Mouse (Mus musculus): ENCODE measurements around the gene Xylt1. TPM values are rescaled to one million over a fixed set of nuclear protein-coding genes. Genes with fewer than 3 reads are reported as not detected.

Gene Xylt1
- polyA plus RNA-seq, 1 experiment from 2014 or later = 3.8 TPM

DNA sequence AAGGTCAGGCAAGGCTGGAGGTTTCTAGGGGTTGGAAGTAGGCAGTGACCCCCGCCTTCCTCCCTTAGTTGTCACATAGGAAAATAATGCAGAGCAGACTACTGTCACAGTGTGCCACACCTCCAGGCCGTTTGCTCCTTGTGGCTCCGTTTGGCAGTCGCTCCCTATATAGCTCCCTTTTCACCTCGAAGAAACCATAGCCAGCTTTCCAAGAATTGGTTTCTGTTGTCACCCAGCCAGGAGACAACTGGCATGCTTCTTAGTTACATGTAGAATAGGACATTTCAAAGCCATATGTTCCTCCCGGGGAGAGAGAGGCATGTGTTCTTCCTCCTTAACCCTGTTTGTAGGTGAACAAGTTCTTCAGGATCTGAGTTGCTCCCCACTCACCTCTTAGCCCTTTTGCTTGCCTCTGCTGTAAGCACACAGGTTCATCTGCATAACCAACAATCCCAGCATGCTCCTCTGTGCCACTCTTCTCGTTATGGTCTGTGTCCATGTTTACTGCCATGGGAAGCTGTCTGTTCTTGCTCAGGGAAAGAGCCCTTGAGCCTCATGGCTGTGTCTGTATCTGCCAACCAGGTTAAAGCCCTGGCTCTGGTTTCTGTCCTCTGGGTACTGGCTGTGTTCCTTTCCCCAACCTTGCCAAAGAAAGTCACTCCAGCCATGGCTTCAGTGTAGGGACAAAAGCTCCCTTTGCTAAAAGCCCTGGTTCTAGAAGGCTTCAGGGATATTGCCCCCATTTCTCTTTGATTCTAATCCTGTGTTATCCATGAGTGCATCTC lies 143.8 kb downstream of the Xylt1 start:
- H3K36me3 ChIP-seq (ENCODE audit: control insufficient read depth, insufficient read depth, low read length) = no peaks in the 10 kb centered on the region
- H3K9ac ChIP-seq (replicated peaks; ENCODE audit: low read depth, low read length) = no peak overlapping the region
- ATAC-seq (ENCODE audit: low read depth) = no peak
- H3K27ac ChIP-seq (ENCODE audit: low read depth, low read length) = no peak overlapping the region
- no peaks in the 10 kb centered on the region for H3K9me3 ChIP-seq (ENCODE audit: control insufficient read depth, low read length)
- H3K27me3 ChIP-seq (ENCODE audit: control insufficient read depth, insufficient read depth, low read length) = no peaks in the 10 kb centered on the region
- no peak overlapping the region for H3K4me2 ChIP-seq (ENCODE audit: low read depth, low read length)
- H3K4me3 ChIP-seq (ENCODE audit: low read depth, low read length) = no peak overlapping the region
- 70% methylated on average over 7 of the region's 7 CpGs for WGBS
- H3K4me1 ChIP-seq (ENCODE audit: control insufficient read depth, insufficient read depth, low read length) = no peaks in the 10 kb centered on the region

DNA sequence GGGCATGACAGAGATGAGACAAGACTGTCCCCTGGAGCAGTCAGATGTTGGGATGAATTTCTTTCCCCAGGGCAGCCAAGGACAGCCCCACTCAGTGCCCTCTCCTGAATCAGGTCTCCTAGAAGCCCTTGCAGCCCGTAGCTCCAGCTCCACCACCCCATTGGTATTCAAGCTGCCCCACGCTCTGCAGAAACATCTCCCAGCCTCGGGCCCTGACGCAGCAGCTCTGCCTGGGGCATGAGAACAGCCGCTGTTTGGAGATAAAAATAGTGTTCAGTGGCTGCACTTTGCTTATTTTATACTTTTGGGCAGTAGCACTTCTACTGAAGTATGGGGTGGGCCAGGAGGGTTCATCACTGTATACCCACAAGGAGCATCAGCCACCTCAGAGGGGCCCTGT lies 144.9 kb downstream of the Xylt1 start:
- Histone ChIP-seq H3K27ac (ENCODE audit: low read depth, low read length) (no peak overlapping the region), H3K4me3 (ENCODE audit: low read depth, low read length) (no peak overlapping the region), H3K36me3 (ENCODE audit: control insufficient read depth, insufficient read depth, low read length) (no peaks in the 10 kb centered on the region), H3K9me3 (ENCODE audit: control insufficient read depth, low read length) (no peaks in the 10 kb centered on the region), H3K4me1 (ENCODE audit: control insufficient read depth, insufficient read depth, low read length) (no peaks in the 10 kb centered on the region), H3K4me2 (ENCODE audit: low read depth, low read length) (no peak overlapping the region), H3K27me3 (ENCODE audit: control insufficient read depth, insufficient read depth, low read length) (no peaks in the 10 kb centered on the region), H3K9ac (replicated peaks; ENCODE audit: low read depth, low read length) (no peak overlapping the region)
- no peak for ATAC-seq (ENCODE audit: low read depth)
- 92% methylated on average over 5 of the region's 5 CpGs for whole genome bisulfite sequencing

DNA sequence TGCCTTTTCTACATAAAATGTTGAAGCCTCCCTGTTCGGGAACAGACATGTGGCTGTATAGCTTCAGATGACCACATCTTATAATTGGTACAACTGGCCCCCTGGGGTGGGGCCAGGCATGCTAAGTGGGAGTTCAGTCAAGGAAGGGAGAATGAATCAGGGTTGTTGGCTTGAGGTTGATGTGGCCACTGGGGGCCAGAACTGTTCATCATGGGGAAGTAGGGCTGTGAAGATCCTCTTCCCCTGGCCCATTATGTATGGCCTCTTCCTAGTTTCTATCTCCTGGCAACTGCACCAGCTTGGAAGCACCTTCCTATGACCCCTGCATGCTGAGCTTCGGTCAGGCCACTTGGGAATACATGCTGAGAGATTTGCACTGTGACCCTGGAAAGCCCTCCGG lies 145.8 kb downstream of the Xylt1 start:
- no peak overlapping the region for H3K9ac ChIP-seq (replicated peaks; ENCODE audit: low read depth, low read length)
- no peaks in the 10 kb centered on the region for H3K36me3 ChIP-seq (ENCODE audit: control insufficient read depth, insufficient read depth, low read length)
- no peak for ATAC-seq (ENCODE audit: low read depth)
- H3K9me3 ChIP-seq (ENCODE audit: control insufficient read depth, low read length) = no peaks in the 10 kb centered on the region
- H3K27me3 ChIP-seq (ENCODE audit: control insufficient read depth, insufficient read depth, low read length) = no peaks in the 10 kb centered on the region
- no peak overlapping the region for H3K27ac ChIP-seq (ENCODE audit: low read depth, low read length)
- WGBS = 84% methylated on average over 3 of the region's 3 CpGs
- no peak overlapping the region for H3K4me2 ChIP-seq (ENCODE audit: low read depth, low read length)
- no peak overlapping the region for H3K4me3 ChIP-seq (ENCODE audit: low read depth, low read length)
- no peaks in the 10 kb centered on the region for H3K4me1 ChIP-seq (ENCODE audit: control insufficient read depth, insufficient read depth, low read length)

DNA sequence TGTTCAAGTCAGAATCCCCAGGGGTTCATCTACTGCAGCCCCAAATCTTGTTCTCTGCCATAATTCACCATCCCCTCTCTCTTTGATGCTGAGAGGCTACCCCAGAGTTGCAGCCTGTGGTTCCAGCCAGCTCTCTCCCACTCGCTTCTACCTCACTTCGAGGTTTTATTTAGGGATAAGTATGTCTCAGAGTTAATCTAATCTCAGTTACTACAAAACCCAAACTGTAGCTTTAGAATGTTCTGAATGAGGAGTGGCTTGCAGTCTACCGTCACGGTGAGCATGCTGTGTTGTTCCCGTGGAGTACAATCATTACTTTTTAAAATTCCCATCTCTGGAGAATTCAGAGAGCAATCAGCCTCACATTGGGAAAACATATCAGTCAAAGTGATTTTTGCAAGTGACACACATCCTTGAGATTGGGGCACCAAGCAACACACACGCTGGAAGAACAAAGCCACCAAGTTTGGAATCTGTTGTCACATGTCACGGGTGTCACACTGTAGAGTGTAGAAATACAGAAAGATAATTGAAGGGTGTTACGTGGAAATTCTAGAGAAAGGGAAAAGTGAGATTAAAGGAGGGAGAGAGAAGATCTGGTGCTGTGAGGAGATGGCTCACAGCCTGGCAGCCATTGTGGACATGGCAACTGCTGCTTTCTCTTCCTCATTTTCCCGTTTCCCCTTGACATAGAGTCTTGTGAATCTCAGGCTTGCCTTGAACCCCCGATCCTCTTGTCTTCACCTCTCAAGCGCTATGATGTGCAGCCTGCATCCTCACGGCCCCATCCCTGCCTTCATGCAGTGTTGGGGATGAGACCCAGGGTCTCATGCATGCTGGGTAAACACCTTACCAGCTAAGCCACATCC lies 149.2 kb downstream of the Xylt1 start:
- H3K4me2 ChIP-seq (ENCODE audit: low read depth, low read length) = no peak overlapping the region
- WGBS = 81% methylated on average over 12 of the region's 12 CpGs

DNA sequence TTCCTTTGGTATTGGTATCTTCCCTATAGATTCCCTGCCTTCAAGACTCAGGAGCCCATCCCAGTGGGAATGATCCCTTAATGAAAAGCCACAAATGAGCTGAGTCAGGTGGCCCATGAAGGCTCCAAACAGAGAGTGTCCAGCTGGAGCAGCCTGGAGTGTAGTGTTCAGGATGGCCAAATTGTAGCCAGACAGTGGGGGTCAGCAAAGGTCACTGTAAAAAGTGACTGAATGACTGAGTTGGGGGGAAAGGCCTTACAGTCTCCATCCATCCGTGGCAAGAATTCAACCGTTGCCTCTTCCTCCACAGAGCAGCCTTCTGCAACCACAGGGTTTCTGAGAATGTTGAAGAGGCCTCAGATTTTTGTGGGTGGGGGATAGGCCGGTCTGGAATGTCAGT lies 151.9 kb downstream of the Xylt1 start:
- H3K36me3 ChIP-seq (ENCODE audit: control insufficient read depth, insufficient read depth, low read length) = no peaks in the 10 kb centered on the region
- 57% methylated on average over 3 of the region's 3 CpGs for whole genome bisulfite sequencing
- H3K27me3 ChIP-seq (ENCODE audit: control insufficient read depth, insufficient read depth, low read length) = no peaks in the 10 kb centered on the region
- no peak overlapping the region for H3K4me3 ChIP-seq (ENCODE audit: low read depth, low read length)
- ATAC-seq (ENCODE audit: low read depth) = no peak
- H3K4me1 ChIP-seq (ENCODE audit: control insufficient read depth, insufficient read depth, low read length) = no peaks in the 10 kb centered on the region
- no peak overlapping the region for H3K4me2 ChIP-seq (ENCODE audit: low read depth, low read length)
- no peak overlapping the region for H3K9ac ChIP-seq (replicated peaks; ENCODE audit: low read depth, low read length)
- H3K9me3 ChIP-seq (ENCODE audit: control insufficient read depth, low read length) = no peaks in the 10 kb centered on the region
- H3K27ac ChIP-seq (ENCODE audit: low read depth, low read length) = no peak overlapping the region

More for the DNA sequence above, 149.2 kb downstream of the Xylt1 start:
- no peak overlapping the region for H3K4me3 ChIP-seq (ENCODE audit: low read depth, low read length)
- H3K4me1 ChIP-seq (ENCODE audit: control insufficient read depth, insufficient read depth, low read length) = no peaks in the 10 kb centered on the region
- H3K27me3 ChIP-seq (ENCODE audit: control insufficient read depth, insufficient read depth, low read length) = no peaks in the 10 kb centered on the region
- no peak overlapping the region for H3K27ac ChIP-seq (ENCODE audit: low read depth, low read length)
- ATAC-seq (ENCODE audit: low read depth) = no peak
- H3K9me3 ChIP-seq (ENCODE audit: control insufficient read depth, low read length) = no peaks in the 10 kb centered on the region
- H3K9ac ChIP-seq (replicated peaks; ENCODE audit: low read depth, low read length) = no peak overlapping the region
- H3K36me3 ChIP-seq (ENCODE audit: control insufficient read depth, insufficient read depth, low read length) = no peaks in the 10 kb centered on the region

GRCm38 (mm10) chr7:117533164-117533563 lies 152.4 kb downstream of the Xylt1 start:
- Histone ChIP-seq H3K9ac (replicated peaks; ENCODE audit: low read depth, low read length) (no peak overlapping the region), H3K4me3 (ENCODE audit: low read depth, low read length) (no peak overlapping the region), H3K27me3 (ENCODE audit: control insufficient read depth, insufficient read depth, low read length) (no peaks in the 10 kb centered on the region), H3K4me2 (ENCODE audit: low read depth, low read length) (no peak overlapping the region), H3K36me3 (ENCODE audit: control insufficient read depth, insufficient read depth, low read length) (no peaks in the 10 kb centered on the region), H3K4me1 (ENCODE audit: control insufficient read depth, insufficient read depth, low read length) (no peaks in the 10 kb centered on the region), H3K27ac (ENCODE audit: low read depth, low read length) (no peak overlapping the region), H3K9me3 (ENCODE audit: control insufficient read depth, low read length) (no peaks in the 10 kb centered on the region)
- 61% methylated on average over 5 of the region's 5 CpGs for WGBS
- no peak for ATAC-seq (ENCODE audit: low read depth)

DNA sequence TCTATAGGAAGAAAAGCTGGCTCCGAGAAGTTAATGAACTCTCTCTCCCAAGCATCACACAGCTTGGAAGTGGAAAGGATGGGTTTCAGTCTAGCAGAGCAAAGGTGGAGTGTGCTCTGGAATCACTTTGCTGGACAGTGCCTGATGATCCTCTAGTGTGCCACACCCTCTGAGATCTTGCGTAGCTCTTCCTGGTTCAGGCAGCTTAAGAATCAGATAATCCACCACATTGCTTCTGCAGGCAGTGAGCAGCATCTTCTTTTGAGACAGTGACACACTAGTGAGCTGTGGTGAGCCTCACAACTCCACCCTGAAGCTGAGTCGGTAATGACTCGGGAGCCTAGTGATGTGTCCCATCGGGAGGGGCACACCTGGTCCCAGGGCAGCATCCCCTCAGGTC lies 159.2 kb downstream of the Xylt1 start:
- peak overlapping the region; percentile 57; the same call in 1 of the 2 replicates for H3K27ac ChIP-seq (ENCODE audit: low read depth, low read length)

GRCm38 (mm10) chr7:117540413-117540812 lies 159.6 kb downstream of the Xylt1 start:
- WGBS = 35% methylated on average over 5 of the region's 5 CpGs
- Histone ChIP-seq H3K27ac (ENCODE audit: low read depth, low read length) (peak overlapping the region; percentile 57; the same call in 1 of the 2 replicates), H3K36me3 (ENCODE audit: control insufficient read depth, insufficient read depth, low read length) (no peaks in the 10 kb centered on the region), H3K4me3 (ENCODE audit: low read depth, low read length) (no peak overlapping the region), H3K27me3 (ENCODE audit: control insufficient read depth, insufficient read depth, low read length) (no peaks in the 10 kb centered on the region), H3K9me3 (ENCODE audit: control insufficient read depth, low read length) (no peaks in the 10 kb centered on the region), H3K4me2 (ENCODE audit: low read depth, low read length) (no peak overlapping the region), H3K9ac (replicated peaks; ENCODE audit: low read depth, low read length) (no peak overlapping the region), H3K4me1 (ENCODE audit: control insufficient read depth, insufficient read depth, low read length) (no peaks in the 10 kb centered on the region)
- ATAC-seq (ENCODE audit: low read depth) = peak; percentile 44; the same call in 1 of the 2 replicates

More for the DNA sequence above, 159.2 kb downstream of the Xylt1 start:
- Histone ChIP-seq H3K4me2 (ENCODE audit: low read depth, low read length) (no peak overlapping the region), H3K9ac (replicated peaks; ENCODE audit: low read depth, low read length) (no peak overlapping the region), H3K4me1 (ENCODE audit: control insufficient read depth, insufficient read depth, low read length) (no peaks in the 10 kb centered on the region), H3K9me3 (ENCODE audit: control insufficient read depth, low read length) (no peaks in the 10 kb centered on the region), H3K27me3 (ENCODE audit: control insufficient read depth, insufficient read depth, low read length) (no peaks in the 10 kb centered on the region), H3K36me3 (ENCODE audit: control insufficient read depth, insufficient read depth, low read length) (no peaks in the 10 kb centered on the region), H3K4me3 (ENCODE audit: low read depth, low read length) (no peak overlapping the region)
- ATAC-seq (ENCODE audit: low read depth) = no peak
- 79% methylated on average over 5 of the region's 5 CpGs for WGBS

- Histone ChIP-seq H3K9ac (replicated peaks; ENCODE audit: low read depth, low read length) (no peak overlapping the region), H3K27me3 (ENCODE audit: control insufficient read depth, insufficient read depth, low read length) (no peaks in the 10 kb centered on the region), H3K36me3 (ENCODE audit: control insufficient read depth, insufficient read depth, low read length) (no peaks in the 10 kb centered on the region), H3K4me2 (ENCODE audit: low read depth, low read length) (no peak overlapping the region), H3K4me3 (ENCODE audit: low read depth, low read length) (no peak overlapping the region), H3K4me1 (ENCODE audit: control insufficient read depth, insufficient read depth, low read length) (no peaks in the 10 kb centered on the region), H3K9me3 (ENCODE audit: control insufficient read depth, low read length) (no peaks in the 10 kb centered on the region), H3K27ac (ENCODE audit: low read depth, low read length) (no peak overlapping the region)
- peak; percentile 78; the same call in 1 of the 2 replicates for ATAC-seq (ENCODE audit: low read depth)
- WGBS = 9% methylated on average over 1 of the region's 1 CpGs
Observed at GRCm38 (mm10) chr7:117541056-117541455, 160.3 kb downstream of the Xylt1 start.

Measured in neural tube, embryonic 14.5 days (tissue).